Mouse (Mus musculus): ENCODE measurements around the gene Uhrf1bp1l.

DNA sequence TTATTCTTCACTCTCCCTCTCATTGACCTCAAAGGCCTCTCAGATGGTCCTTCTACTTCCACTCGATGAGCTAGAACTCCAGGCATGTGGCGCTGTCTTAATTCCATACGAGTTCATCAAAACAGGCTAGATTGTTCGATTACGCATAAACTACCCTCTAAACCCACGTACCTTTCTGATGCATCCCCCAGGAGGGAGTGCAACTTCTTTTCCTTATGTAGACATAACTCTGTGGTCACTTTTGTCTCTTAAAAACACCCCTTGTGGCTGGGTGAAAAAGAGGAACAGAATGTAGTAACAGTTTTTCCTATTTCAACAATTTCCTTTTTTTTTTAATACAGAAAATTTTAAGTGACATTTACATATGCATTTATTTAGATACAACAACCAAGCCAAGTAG is 3.8 kb upstream of the Uhrf1bp1l start:
- TF ChIP-seq CTCF (conservative IDR thresholded peaks at IDR 0.05; ENCODE audit: insufficient read depth, insufficient read length, low read depth, low read length), result no peak
- TF ChIP-seq POLR2A (IDR thresholded peaks at IDR 0.05; ENCODE audit: low read depth, low read length), result no peak

All from kidney, adult 2 months (tissue).